Mouse (Mus musculus): Measurements from ENCODE around the gene Fgd3.

Fgd3 gene

DNA sequence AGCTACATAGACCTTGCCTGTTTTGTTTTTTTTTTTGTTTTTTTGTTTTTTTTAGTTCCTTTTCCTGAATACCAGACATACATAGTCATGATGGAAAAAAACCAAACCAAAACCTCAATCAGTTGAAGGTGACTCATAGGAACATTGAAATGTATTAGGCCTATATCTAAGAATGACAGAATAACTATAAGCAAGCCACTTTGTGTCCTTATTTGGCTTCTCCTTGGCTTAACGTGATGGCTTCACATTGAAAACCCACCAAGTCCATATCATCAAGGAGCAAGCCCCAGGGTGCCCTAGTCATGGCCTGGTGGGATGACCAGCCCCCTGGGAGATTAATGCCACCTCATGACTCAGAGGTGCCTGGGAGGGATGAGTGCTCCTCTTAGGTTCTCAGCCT, 19.3 kb downstream of the Fgd3 start:
- DNase-seq: no peak

DNA sequence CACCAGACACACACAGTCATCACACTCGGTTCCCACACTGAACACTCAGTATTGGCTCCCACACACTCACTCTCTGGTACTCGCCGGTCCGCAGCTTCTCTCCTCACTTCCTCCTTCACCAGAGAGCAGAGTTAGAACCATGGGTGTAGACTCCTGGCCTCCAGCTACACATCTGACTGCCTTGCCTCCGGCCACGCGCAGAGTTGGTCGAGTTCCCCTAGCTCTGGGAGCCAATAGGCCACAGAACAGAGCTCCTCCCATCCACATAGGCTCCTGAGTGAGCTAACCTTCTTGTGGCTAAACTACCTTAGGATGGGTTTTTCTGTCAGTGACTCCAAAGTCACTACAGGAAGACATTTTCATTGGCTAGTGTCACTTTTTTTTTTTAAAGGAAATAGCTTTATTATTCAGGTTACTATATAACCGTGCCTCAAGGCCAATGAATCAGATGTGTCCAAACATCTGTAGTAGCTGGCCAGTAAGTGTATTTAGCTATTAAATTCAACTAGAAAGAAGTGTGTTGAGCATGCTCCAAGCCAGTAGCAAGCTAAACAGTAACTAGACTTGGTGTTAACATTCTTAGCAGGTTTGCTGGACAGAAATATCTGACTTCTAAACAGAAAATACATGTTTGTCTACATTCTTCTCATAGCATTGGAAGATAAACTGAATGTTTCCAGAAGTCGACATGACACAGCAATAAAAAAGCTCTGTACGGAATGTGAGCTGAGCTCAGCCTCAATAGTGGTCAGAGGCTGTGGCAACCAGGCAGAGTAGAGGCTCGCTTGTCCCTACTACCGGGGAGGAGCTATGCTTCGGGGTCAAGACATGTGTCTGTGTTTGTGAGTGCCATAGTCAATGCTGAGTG, 21.4 kb downstream of the Fgd3 start:
- DNase-seq: peak; percentile 62

DNA sequence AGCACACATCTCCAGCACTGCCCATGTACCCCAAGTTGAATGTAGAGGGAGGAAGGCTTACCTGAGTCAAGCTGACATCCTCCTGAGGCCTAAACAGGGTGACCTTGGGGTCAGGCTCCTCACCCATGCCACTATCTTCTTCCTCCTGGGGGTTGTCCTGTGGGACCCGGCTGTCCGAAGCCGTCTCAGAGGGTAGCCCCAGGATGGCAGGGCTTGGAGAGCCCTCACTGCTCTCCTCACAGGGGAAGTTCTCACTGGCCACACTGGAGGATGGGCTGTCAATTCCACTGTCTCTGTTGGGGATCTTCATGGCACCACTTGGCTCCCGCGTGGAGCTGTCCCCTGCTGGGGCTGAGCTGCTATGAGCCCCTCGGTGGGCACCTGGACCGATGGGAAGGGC, 23.8 kb downstream of the Fgd3 start:
- DNase-seq: no peak

DNA sequence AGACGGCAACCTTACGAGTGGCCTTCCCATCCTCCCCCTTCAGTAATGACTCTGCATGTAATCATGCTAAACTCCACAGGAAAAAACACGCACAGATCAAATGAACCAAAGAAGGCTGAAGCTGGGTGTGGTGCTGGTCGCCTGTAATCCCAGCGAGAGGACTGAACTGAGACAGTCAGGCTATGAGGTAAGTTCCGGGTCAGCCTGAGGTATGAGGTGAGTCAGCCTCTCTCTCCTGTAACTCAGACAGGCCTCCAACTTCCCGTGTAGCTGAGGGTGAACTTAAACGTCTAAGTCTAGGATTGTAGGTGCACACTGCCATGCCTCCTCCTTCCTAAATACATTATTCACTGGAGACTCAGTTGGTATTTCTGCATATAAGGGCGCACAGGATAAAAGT, 26.0 kb downstream of the Fgd3 start:
- no peak for DNase-seq

GRCm38 (mm10) chr13:49291949-49292348, 28.2 kb downstream of the Fgd3 start:
- DNase-seq: no peak

DNA sequence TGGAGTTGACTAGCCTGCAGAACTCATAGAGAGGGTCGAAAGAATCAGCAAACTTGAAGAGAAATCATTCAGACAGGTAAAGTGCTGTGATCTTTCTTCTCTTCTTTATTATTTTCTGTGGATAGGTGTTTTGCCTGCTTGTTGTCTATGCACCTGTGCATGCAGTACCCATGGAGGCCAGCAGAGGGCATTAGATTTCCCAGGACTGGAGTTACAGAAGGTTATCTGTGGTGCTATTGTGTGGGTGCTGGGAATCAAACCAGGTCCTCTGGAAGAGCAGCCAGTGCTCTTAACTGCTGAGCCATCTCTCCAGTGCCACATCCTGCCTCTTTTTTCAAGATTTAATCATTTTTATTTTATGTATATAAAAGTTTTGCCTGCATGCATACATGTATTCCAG, 28.7 kb downstream of the Fgd3 start:
- DNase-seq: peak; percentile 39

GRCm38 (mm10) chr13:49287224-49287623, 32.9 kb downstream of the Fgd3 start:
- no peak for DNase-seq

DNA sequence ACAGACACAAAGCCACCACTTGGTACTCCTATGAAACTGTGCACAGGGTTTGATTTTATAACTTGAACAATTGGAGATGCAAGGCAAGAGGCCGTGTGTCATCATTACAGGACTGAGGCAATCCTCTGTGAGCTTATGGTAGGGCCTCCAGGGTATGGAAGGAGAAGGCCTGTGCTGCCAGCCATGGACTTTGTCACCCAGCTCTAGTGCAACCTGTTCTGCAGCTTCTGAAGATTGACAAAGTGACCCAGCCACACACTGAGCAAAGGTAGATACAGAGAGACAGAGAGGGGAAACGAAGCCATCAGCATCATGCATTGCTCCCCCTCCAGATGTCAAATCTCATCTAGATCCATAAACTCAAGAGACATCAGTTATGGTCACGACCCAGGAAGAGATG, 33.4 kb downstream of the Fgd3 start:
- no peak for DNase-seq

- no peak for DNase-seq
Observed at GRCm38 (mm10) chr13:49283686-49284085, 36.4 kb downstream of the Fgd3 start.

- no peak for DNase-seq
Observed at GRCm38 (mm10) chr13:49282168-49282567, 37.9 kb downstream of the Fgd3 start.

- DNase-seq: peak; percentile 46
Observed at GRCm38 (mm10) chr13:49271831-49272765, 48.0 kb downstream of the Fgd3 start.

- no peak for DNase-seq
Observed at GRCm38 (mm10) chr13:49270500-49270899, 49.6 kb downstream of the Fgd3 start.

DNA sequence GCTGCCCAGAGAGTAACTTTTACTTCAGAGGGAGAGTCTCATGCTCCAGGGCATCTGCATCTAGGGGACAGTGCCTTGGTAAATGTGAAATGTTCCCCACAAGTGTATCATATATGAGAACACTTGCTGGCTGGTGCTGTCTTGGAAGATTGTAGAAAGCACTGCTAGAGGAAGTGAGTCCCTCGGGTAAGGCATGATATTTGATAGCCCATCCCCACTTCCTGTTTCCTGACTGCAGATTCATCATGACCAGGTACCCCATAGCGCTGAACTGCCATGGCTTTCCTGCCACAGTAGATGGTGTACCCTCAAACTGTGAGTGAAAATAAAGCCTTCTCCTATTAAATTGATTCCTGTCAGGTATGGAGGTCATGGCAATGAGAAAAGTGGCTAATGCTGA, 52.5 kb downstream of the Fgd3 start:
- DNase-seq: no peak

DNA sequence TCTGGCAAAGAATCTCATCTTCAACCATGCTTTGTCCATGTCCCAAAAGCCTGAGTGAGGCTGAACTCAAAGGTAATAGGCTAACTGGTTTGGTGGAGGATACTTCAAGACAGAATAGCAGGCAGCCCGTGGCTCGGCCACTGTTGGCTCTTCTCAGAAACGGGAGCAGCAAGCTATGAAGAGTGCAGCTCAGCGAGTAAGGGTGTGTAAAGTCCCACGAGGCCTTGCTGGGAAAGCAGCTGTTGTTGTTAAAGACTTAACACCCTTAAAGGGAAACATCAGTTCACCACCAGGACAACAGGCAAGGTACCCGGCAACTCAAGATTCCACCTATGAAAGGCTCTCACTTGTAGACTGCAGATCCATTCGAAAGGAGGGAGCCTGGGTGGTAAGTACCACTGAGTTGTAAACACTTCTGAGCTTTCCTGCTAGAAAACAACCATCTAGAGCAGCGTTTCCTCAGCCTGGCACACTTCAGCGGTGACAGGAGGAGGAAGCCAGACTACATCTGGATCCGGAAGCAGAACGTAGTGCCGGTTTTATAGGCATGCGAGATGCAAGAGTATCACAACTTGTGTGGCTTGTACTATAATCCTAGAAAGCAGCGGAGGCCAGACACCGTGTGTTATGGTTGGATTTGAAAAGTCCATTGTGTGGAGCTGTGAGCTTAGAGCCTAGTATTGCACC, 59.9 kb downstream of the Fgd3 start:
- DNase-seq: no peak

- no peak for DNase-seq
Observed at GRCm38 (mm10) chr13:49257819-49258313, 62.2 kb downstream of the Fgd3 start.

GRCm38 (mm10) chr13:49252746-49253145, 67.4 kb downstream of the Fgd3 start:
- no peak for DNase-seq

DNA sequence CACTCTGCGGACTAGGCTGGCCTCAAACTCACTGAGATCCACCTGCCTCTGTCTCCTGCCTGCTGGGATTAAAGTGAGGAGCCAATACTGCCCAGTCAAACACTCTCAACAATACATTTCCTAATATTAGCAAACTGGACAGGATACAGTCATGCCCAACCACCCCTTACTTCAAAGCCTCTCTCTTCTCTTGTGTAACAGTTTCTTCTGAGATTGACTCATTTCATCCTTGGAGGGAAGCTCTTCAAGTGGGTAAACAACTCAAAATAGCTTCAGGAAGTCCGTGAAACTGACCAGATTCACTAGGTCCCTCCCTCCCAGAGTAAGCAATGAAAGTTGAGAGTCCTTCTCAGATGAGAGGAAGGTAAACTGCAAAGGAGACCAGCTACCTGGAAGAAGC, 68.0 kb downstream of the Fgd3 start:
- DNase-seq: no peak

DNA sequence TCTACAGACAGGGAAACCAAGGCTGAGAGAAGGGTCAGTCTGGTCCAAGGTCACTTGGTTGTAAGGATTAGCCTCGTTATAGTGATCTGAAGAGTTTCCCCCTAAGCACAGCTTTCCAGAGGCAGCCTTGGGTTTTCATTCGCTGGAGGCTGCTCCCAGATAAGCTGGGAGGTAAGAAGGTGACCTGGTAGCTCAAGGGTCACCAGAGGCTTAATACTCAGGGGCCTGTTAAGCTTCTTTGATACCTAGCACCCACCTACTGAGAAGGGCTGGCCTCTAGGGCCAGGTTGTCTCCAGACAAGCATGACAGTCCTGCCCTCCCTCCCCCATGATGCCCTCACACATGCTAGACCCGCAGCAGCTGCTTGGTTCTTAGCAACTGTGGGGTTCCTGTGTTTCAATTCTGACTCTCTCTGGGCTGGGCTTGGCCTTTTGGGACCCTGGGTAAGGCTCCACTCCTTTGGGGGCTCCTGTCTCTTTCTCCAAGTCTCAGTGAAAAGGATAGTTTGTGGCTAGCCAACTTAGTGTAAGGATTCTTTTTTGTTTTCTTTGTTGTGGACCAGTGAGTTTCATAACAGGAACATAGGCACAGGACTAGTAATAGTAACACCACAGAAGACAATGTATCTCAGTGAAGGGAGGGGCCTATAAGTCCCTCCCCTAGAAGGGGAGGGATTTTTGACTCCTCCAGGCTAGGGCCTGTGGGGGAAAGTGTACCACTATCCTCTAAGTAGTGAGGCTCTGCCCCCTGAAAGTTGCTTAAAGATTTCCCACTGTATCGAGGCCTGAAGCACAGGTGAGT, 69.2 kb downstream of the Fgd3 start:
- no peak for DNase-seq

- DNase-seq: peak; percentile 80
Observed at GRCm38 (mm10) chr13:49249634-49250033, 70.5 kb downstream of the Fgd3 start.

DNA sequence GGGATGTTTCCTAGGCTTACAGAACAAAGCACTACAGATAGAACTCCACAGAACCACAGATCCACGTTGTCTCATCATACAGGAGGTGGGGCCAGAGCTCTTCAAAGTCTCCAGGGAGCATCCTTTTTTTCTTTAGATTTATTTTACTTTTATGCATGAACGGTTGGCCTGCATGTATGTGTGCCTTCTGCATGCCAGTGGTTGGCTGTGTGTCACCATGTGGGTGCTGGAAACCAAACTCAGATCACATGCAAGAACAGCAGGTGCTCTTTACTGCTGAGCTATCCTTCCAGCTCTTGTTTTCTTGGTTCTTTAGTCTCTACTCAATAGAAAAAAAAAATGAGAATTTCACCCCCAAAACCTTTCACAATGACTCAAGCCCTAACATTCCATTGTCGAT, 71.2 kb downstream of the Fgd3 start:
- DNase-seq: no peak

GRCm38 (mm10) chr13:49248467-49248862, 71.6 kb downstream of the Fgd3 start, which contains the start of gene Susd3:
Gene Susd3, minus strand, starts transcription at chr13:49248706.
- DNase-seq: no peak
